Mouse (Mus musculus): ENCODE data around the gene Cmss1.

GRCm38 (mm10) chr16:57369846-57370496, 236.7 kb downstream of the Cmss1 start:
- TF ChIP-seq CTCF (IDR thresholded peaks at IDR 0.05; ENCODE audit: borderline replicate concordance, extremely low read depth, insufficient read depth, insufficient read length) (no peak), POLR2A (IDR thresholded peaks at IDR 0.05; ENCODE audit: borderline replicate concordance, extremely low read depth, insufficient read depth, insufficient read length, poor library complexity, severe bottlenecking) (no peak)
